In genomic region chr6:108441290-108441689, GRCm38 (mm10) we compare ENCODE assay signal across 20 mouse cellular contexts.
DNase-seq lines count a peak whose midpoint lies in the region; ATAC-seq and TF ChIP-seq lines count a peak whose summit lies in the region.
"Had no signal": no experiment of that assay in that cellular context is flagged by ENCODE, and none has a peak within 500 bp of the region (broad histone marks: within the 10 kb centered on the region; RNA-seq: fewer than 3 reads in every experiment).

No protein-coding gene starts in this region.

- WGBS in intestine, embryonic 16.5 days: 95% methylated on average over 2 of the region's 2 CpGs
- 98% methylated on average over 2 of the region's 2 CpGs for WGBS in intestine, embryonic 15.5 days
- WGBS in lung, postnatal 0 days: 100% methylated on average over 2 of the region's 2 CpGs

- no peak for TF ChIP-seq EP300 in lung, postnatal 0 days (IDR thresholded peaks at IDR 0.05)

- no peak overlapping the region for H3K4me2 ChIP-seq in intestine, embryonic 16.5 days (ENCODE audit: low read depth, low read length)
- no peak overlapping the region for H3K4me2 ChIP-seq in intestine, embryonic 15.5 days (replicated peaks)
- no peak overlapping the region for H3K4me2 ChIP-seq in lung, postnatal 0 days (replicated peaks; ENCODE audit: low read depth, low read length)
- H3K4me2 ChIP-seq: heart, embryonic 12.5 days; limb, embryonic 12.5 days; lung, embryonic 15.5 days; stomach, embryonic 15.5 days had no signal

- no peak overlapping the region for H3K4me3 ChIP-seq in intestine, embryonic 16.5 days (ENCODE audit: low read length)
- no peak overlapping the region for H3K4me3 ChIP-seq in intestine, embryonic 15.5 days (replicated peaks)
- H3K4me3 ChIP-seq in lung, postnatal 0 days (ENCODE audit: low read depth, low read length): no peak overlapping the region
- H3K4me3 ChIP-seq: heart, embryonic 12.5 days; limb, embryonic 12.5 days; lung, embryonic 15.5 days; stomach, embryonic 15.5 days had no signal

- no peak overlapping the region for H3K9ac ChIP-seq in intestine, embryonic 16.5 days (ENCODE audit: low read depth, low read length)
- H3K9ac ChIP-seq in intestine, embryonic 15.5 days: no peak overlapping the region
- H3K9ac ChIP-seq in lung, postnatal 0 days (replicated peaks; ENCODE audit: low read depth): no peak overlapping the region
- H3K9ac ChIP-seq: heart, embryonic 12.5 days; limb, embryonic 12.5 days; lung, embryonic 15.5 days; stomach, embryonic 15.5 days had no signal

- H3K27me3 ChIP-seq in intestine, embryonic 16.5 days (replicated peaks; ENCODE audit: control insufficient read depth, insufficient read depth, low read length): no peaks in the 10 kb centered on the region
- H3K27me3 ChIP-seq in intestine, embryonic 15.5 days (replicated peaks): no peaks in the 10 kb centered on the region
- H3K27me3 ChIP-seq in lung, postnatal 0 days (replicated peaks; ENCODE audit: insufficient read depth, low read length): no peaks in the 10 kb centered on the region
- no peaks in the 10 kb centered on the region for H3K27me3 ChIP-seq in splenic B cell, adult 2 months (ENCODE audit: control insufficient read depth, insufficient read depth, low read length, poor library complexity, severe bottlenecking)
- H3K27me3 ChIP-seq: heart, embryonic 12.5 days; limb, embryonic 12.5 days; lung, embryonic 15.5 days; stomach, embryonic 15.5 days had no signal

- no peak for DNase-seq in lung, postnatal 0 days (ENCODE audit: low spot score)
- no peak for DNase-seq in lung, postnatal 4 days
- peak; percentile 50 for DNase-seq in NIH3T3 (ENCODE audit: low read depth)
- DNase-seq in splenic B cell, adult 2 months (ENCODE audit: low read depth, low spot score): peak; percentile 38
- no peak for DNase-seq in cerebellum, postnatal 36 days
- no peak for DNase-seq in adrenal gland, postnatal 36 days
- DNase-seq: adrenal gland, postnatal 14 days; cerebellum, postnatal 14 days; gastrocnemius, postnatal 14 days; heart, postnatal 36 days; kidney, postnatal 14 days; layer of hippocampus, postnatal 36 days; retina, postnatal 1 day; thymus, postnatal 25 days had no signal

- ATAC-seq in intestine, embryonic 16.5 days: no peak
- ATAC-seq in intestine, embryonic 15.5 days: no peak
- no peak for ATAC-seq in lung, postnatal 0 days

- H3K4me1 ChIP-seq in intestine, embryonic 16.5 days (ENCODE audit: control insufficient read depth, insufficient read depth, low read length): no peaks in the 10 kb centered on the region
- H3K4me1 ChIP-seq in intestine, embryonic 15.5 days (replicated peaks): no peaks in the 10 kb centered on the region; the same call in 1 of the 2 replicates
- H3K4me1 ChIP-seq in lung, postnatal 0 days (ENCODE audit: insufficient read depth, low read depth, low read length): peaks cover 2% of the 10 kb centered on the region; the same call in 1 of the 2 replicates

- TF ChIP-seq CTCF in lung, postnatal 0 days (IDR thresholded peaks at IDR 0.05): peak; percentile 48

- H3K27ac ChIP-seq in intestine, embryonic 16.5 days (ENCODE audit: low read length): 0 out of 2 replicates have a peak overlapping the region, but pooled peaks have one; percentile 49
- no peak overlapping the region for H3K27ac ChIP-seq in intestine, embryonic 15.5 days
- no peak overlapping the region for H3K27ac ChIP-seq in lung, postnatal 0 days (ENCODE audit: low read length)
- H3K27ac ChIP-seq: limb, embryonic 12.5 days; lung, embryonic 15.5 days; stomach, embryonic 15.5 days had no signal

- H3K36me3 ChIP-seq in intestine, embryonic 16.5 days (ENCODE audit: control insufficient read depth, insufficient read depth, low read length): peaks cover 4% of the 10 kb centered on the region; the same call in 1 of the 2 replicates
- H3K36me3 ChIP-seq in intestine, embryonic 15.5 days: peaks cover 3% of the 10 kb centered on the region; the same call in 1 of the 2 replicates
- peaks cover 6% of the 10 kb centered on the region; the same call in 1 of the 2 replicates for H3K36me3 ChIP-seq in lung, postnatal 0 days (ENCODE audit: insufficient read depth, low read length)
- H3K36me3 ChIP-seq in splenic B cell, adult 2 months (ENCODE audit: control insufficient read depth, insufficient read depth, low read length, poor library complexity, severe bottlenecking): peaks cover 6% of the 10 kb centered on the region

- no peaks in the 10 kb centered on the region for H3K9me3 ChIP-seq in intestine, embryonic 16.5 days (ENCODE audit: control insufficient read depth, low read length)
- no peaks in the 10 kb centered on the region for H3K9me3 ChIP-seq in intestine, embryonic 15.5 days
- no peaks in the 10 kb centered on the region for H3K9me3 ChIP-seq in lung, postnatal 0 days (ENCODE audit: low read length)
- H3K9me3 ChIP-seq: stomach, embryonic 15.5 days had no signal

Comparison
In these comparisons a context has a peak if more than half of its experiments do, and no peak if none do; other contexts are left out.
1. DNase-seq: peak in NIH3T3 (single experiment) and splenic B cell, adult 2 months (single experiment); none in lung, postnatal 0 days (single experiment), lung, postnatal 4 days (0 of 2), cerebellum, postnatal 36 days (0 of 2) and adrenal gland, postnatal 36 days (0 of 2).